Mouse (Mus musculus) midbrain, embryonic 10.5 days (tissue): ENCODE measurements around the gene Cstad. TPM values are rescaled to one million over a fixed set of nuclear protein-coding genes. Genes with fewer than 3 reads are reported as not detected.

ENCODE experiments used
- DNase-seq: peaks from one replicate; pipeline ENCODE4 v3.0.0-alpha.2; 2017; ENCODE audit warnings: low spot score
- H3K27ac ChIP-seq: fragments of 300-500 bp; sonication (generic); replicated peaks from 2 replicates; pipeline ENCODE4 v1.5.1; 2016; ENCODE audit warnings: mild to moderate bottlenecking
- H3K27me3 ChIP-seq: fragments of 300-500 bp; sonication (generic); 2 replicates; pipeline ENCODE4 v1.6.1; 2016; ENCODE audit warnings: low read depth, mild to moderate bottlenecking; ENCODE audit not compliant: poor library complexity, severe bottlenecking
- H3K36me3 ChIP-seq: fragments of 300-500 bp; sonication (generic); 2 replicates; pipeline ENCODE4 v1.6.1; 2016; ENCODE audit warnings: mild to moderate bottlenecking, moderate library complexity
- H3K4me1 ChIP-seq: fragments of 300-500 bp; sonication (generic); 2 replicates; pipeline ENCODE4 v1.6.1; 2016
- H3K4me3 ChIP-seq: fragments of 300-500 bp; sonication (generic); 2 replicates; pipeline ENCODE4 v1.5.1; 2016; ENCODE audit warnings: mild to moderate bottlenecking, moderate library complexity
- H3K9me3 ChIP-seq: fragments of 300-500 bp; sonication (generic); replicated peaks from 2 replicates; pipeline ENCODE4 v1.6.1; 2016; ENCODE audit warnings: mild to moderate bottlenecking
- WGBS: fragments of 180-500 bp; shearing (Covaris S2); methylation state at CpG from one replicate; pipeline ENCODE4 v1.1.7; 2016; 5-methylcytosine and 5-hydroxymethylcytosine counted together
- polyA plus RNA-seq: library from polyadenylated mRNA; unstranded; fragments of >200 nt; fragmentation: Nextera tagmentation; extraction: Ambion mirVana; gene quantifications from 2 replicates; pipeline ENCODE4 v1.2.1, GENCODE M21; 2016

Cstad gene
- polyA plus RNA-seq, 1 experiment from 2014 or later = 0.20 TPM

DNA sequence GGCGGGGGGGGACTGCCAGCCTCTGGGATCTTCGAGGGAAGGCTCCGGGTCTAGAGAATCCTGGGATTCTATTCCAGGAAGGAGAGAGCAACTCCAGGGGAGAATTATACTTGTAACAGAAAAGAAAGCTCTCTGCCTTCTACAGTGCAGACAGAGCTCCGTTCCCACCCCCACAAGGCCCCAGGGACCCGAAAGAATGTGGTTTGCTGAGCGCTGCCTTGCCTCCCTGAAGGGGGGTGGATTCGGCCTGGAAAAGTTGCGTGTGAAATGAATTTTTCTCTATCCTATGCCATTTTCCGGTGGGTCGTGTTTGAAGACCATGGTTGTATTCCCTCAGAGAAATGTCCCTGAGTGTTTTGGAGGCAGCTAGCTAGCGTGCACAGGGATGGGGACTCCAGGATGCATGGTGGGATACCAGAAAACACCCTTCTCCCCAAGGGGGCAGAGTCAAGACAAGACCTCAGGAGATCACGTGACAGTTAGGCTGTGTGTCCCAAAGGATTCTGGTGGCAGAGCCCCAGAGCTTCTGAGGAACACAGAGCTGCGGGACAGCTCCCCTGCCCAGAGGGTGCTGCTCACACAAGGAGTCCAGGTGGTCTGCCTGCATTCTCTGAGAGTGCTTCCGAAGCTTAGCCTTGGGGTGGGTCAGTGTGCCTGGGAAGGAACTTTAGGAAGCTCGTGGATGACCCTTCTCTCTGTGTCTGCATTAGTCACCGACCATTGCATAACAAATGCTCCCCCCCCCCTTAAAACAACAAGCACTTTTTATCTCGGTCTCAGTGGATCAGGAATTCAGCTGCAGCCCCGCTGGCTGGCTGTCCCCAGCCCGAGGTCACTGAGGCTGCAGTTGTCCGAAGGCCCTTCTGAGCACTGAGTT lies 6.4 kb downstream of the Cstad start:
- no peaks in the 10 kb centered on the region for H3K9me3 ChIP-seq
- DNase-seq = no peak
- no peak overlapping the region for H3K4me3 ChIP-seq
- peak overlapping the region; percentile 76 for H3K27ac ChIP-seq
- peaks cover 60% of the 10 kb centered on the region for H3K4me1 ChIP-seq
- no peaks in the 10 kb centered on the region for H3K36me3 ChIP-seq
- H3K27me3 ChIP-seq = peaks cover 38% of the 10 kb centered on the region
- WGBS = 15% methylated on average over 20 of the region's 20 CpGs

DNA sequence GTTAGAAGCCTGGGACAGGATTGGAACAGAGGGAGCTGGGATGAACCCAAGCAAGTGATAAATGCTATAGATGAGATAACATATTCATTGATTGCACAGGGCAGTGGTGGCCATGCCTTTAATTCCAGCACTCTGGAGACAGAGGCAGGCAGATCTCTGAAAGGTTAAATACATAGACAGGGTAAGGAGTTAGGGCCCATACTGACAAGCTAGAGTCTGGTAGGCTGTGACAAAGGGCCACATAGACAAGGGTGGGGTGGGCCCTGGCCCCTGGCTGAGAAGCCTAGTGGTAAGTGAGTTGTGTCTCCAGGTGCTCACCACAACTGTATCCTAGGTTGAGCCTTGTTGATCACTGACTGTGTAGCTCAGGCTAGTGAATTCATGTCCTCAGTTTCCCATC lies 7.6 kb downstream of the Cstad start:
- no peaks in the 10 kb centered on the region for H3K9me3 ChIP-seq
- no peak for DNase-seq
- H3K4me3 ChIP-seq = no peak overlapping the region
- peaks cover 51% of the 10 kb centered on the region for H3K27me3 ChIP-seq
- H3K36me3 ChIP-seq = no peaks in the 10 kb centered on the region
- H3K27ac ChIP-seq = no peak overlapping the region
- peaks cover 72% of the 10 kb centered on the region for H3K4me1 ChIP-seq

DNA sequence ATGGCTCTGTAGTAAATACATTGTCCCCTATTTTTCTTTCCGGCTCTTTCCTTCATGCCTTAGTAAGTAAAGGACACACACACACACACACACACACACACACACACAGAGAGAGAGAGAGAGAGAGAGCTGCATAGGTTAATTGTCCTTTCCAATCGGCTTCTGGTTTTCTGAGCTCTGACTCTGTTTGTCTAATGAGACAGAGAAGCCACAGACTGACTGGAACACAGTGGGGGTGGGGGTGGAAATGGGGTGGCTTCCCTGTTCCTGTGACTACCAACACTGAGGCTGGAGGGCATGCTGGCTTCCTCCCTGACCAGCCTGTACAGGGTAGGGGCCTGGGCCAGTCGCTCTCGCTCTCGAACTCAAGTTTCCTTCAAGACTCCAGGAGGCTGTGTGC lies 8.9 kb downstream of the Cstad start:
- peaks cover 78% of the 10 kb centered on the region for H3K4me1 ChIP-seq
- no peaks in the 10 kb centered on the region for H3K36me3 ChIP-seq
- peak overlapping the region; percentile 87 for H3K27ac ChIP-seq
- peaks cover 53% of the 10 kb centered on the region for H3K27me3 ChIP-seq
- H3K4me3 ChIP-seq = no peak overlapping the region
- DNase-seq = no peak
- WGBS = 74% methylated on average over 5 of the region's 5 CpGs
- no peaks in the 10 kb centered on the region for H3K9me3 ChIP-seq

DNA sequence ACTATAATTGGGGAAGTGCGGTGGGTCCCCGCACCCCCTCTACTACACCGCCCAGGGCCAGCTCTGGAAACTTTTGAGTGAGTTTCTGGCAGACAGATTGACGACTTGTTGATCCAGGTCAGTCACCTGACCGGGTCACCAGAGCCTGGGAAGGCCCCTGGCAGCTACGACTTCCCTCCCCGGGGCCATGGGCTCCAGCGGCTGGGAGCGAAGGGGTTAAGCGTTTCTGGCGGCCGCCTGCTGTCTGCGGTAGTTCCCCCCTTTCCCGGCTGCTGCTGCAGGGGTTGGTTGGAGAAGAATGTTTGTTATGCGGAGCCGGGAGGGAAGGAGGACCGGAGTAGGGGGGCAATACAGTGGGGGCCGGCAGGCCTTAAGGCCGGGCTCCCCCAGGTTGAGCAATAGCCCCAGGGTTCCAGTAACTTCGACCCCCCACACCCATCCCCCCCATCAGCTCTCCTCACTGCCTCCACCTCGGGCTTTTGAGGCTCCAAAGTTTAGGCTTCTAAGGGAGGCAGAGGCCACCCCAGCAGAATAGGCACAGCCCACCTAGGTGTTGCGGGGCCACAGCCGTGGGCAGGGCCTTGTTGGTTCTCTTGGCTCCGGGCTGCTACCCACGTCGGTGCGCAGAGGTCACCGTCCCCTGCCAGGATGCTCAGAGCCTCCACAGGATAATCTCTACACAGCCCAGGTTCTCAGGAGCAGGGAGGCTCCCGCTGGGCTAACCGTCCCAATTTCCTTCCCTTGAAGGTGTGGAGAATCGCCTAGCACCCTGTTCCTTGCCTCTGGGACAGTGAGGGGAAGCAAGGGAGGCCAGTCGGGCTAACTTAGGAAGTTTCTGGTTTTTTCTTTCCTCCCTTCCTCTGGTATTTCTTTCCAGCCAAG lies 10.3 kb downstream of the Cstad start:
- Histone ChIP-seq H3K4me3 (peak overlapping the region; percentile 44), H3K4me1 (peaks cover 81% of the 10 kb centered on the region), H3K27me3 (peaks cover 53% of the 10 kb centered on the region), H3K36me3 (no peaks in the 10 kb centered on the region), H3K9me3 (no peaks in the 10 kb centered on the region), H3K27ac (peak overlapping the region; percentile 87)
- peak; percentile 76 for DNase-seq
- 1% methylated on average over 32 of the region's 32 CpGs for WGBS

DNA sequence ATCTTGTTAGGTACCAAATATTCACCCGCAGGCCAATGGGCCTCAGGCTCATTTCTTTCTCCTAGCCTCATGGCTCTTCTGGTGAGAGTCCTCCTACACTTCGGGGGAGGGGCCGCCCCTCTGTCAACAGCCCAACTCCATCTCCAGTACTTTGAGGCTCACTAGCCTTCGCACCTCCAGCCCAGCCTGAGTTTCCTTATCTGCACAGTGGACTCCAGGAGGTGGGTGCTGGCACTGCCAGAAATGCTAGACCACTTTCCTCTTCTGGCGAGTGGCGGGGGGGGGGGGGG lies 10.9 kb downstream of the Cstad start:
- Histone ChIP-seq H3K4me3 (peak overlapping the region; percentile 44; the same call in 1 of the 2 replicates), H3K9me3 (no peaks in the 10 kb centered on the region), H3K36me3 (no peaks in the 10 kb centered on the region), H3K27ac (peak overlapping the region; percentile 87), H3K27me3 (peaks cover 53% of the 10 kb centered on the region), H3K4me1 (peaks cover 75% of the 10 kb centered on the region)
- WGBS = 22% methylated on average over 5 of the region's 6 CpGs
- no peak for DNase-seq

DNA sequence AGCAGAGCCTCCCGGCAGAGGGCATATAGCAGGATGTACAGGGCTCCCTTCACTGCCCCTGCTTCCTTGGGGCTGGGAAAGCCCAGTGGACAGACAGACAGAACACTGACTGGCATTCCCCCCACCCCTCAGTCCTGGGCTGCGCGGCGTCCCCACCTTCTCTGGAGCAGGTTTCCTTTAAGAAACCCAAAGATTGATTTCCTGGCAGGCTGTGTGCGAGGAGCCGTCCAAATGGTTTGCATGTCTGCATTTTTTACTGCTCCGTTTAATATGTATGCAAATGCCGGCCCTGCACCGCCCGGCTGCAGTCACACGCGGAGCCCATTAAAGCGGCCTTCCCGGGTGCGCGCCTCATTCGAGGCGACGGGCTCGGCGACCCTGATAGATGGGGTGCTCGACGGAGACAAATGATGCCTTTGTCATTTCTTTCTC lies 11.8 kb downstream of the Cstad start:
- H3K27me3 ChIP-seq = peaks cover 48% of the 10 kb centered on the region
- no peak for DNase-seq
- H3K36me3 ChIP-seq = no peaks in the 10 kb centered on the region
- peaks cover 66% of the 10 kb centered on the region for H3K4me1 ChIP-seq
- peak overlapping the region; percentile 20; the same call in 1 of the 2 replicates for H3K4me3 ChIP-seq
- H3K9me3 ChIP-seq = no peaks in the 10 kb centered on the region
- WGBS = 25% methylated on average over 23 of the region's 23 CpGs
- peak overlapping the region; percentile 87 for H3K27ac ChIP-seq

DNA sequence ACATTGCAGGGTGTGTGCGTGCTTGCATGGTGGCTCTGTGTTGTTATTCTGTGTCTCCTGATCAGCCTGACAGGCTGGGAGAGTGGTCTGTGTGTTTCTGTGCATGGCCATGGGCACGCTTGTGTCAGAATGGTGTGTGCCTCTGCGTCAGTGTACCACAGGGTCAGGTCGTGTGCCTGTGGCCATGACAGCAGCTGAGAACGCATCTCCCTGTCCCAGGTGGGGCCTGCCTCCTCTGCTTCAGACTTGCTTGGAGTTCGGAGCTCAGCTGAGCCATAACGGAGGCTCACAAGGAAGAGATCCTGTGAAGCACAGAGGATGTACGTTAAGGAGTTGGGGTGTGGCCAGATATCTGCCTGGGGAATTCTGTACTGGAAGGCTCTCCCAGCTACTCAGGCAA lies 13.1 kb downstream of the Cstad start:
- H3K27me3 ChIP-seq = peaks cover 41% of the 10 kb centered on the region
- no peaks in the 10 kb centered on the region for H3K36me3 ChIP-seq
- no peaks in the 10 kb centered on the region for H3K9me3 ChIP-seq
- H3K27ac ChIP-seq = no peak overlapping the region
- no peak for DNase-seq
- no peak overlapping the region for H3K4me3 ChIP-seq
- peaks cover 62% of the 10 kb centered on the region for H3K4me1 ChIP-seq
- 83% methylated on average over 8 of the region's 8 CpGs for WGBS

DNA sequence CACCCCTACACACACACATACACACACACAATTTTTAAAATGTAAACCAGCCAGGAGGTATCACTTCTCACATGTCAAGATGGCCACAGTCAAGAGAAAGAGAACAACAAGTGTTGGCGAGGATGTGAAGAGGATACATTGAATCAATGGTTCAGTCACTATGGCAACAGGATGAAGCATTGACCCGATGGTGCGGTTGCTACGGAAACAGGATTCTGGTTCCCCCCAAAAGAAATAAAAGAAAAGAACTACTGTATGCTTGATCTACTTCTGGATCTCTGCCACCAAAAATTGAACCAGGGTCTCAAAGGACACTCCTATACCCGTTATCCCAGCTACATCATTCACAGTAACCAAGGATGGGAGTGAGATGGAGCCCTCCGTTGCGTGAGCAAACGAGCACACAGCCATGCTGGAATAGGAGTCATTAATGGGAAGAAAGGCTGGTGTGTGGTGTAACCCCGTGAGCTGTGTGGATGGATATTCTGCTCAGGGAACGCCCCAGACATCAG lies 13.9 kb downstream of the Cstad start:
- peaks cover 62% of the 10 kb centered on the region for H3K4me1 ChIP-seq
- peak overlapping the region; percentile 58 for H3K27ac ChIP-seq
- WGBS = 83% methylated on average over 10 of the region's 10 CpGs

DNA sequence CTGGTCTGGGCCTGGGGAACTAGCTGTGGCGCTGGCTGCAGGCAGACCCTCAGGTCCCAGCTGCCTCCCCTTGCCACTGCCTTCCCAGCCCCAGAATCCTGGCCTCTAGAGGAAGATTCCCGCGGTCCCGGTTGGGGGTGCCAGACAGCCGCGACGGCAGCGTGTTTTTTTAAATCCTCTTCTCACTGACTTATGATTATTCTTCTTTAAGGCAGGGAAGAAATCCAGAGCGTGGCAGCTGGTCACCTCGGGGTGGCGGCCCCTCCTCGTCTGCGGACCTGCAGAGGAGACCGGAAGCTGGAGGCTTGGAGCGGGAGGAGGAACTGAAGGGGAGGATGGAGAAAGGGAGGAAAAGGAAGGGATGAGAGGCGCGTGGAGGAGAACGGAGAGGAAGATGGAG lies 18.7 kb downstream of the Cstad start:
- no peaks in the 10 kb centered on the region for H3K36me3 ChIP-seq
- peak; percentile 78 for DNase-seq
- H3K4me3 ChIP-seq = peak overlapping the region; percentile 40
- H3K27me3 ChIP-seq = no peaks in the 10 kb centered on the region
- WGBS = under 1% methylated on average over 18 of the region's 18 CpGs
- no peaks in the 10 kb centered on the region for H3K9me3 ChIP-seq
- H3K4me1 ChIP-seq = peaks cover 49% of the 10 kb centered on the region
- H3K27ac ChIP-seq = peak overlapping the region; percentile 92

More for the DNA sequence above, 13.9 kb downstream of the Cstad start:
- H3K4me3 ChIP-seq = no peak overlapping the region
- no peaks in the 10 kb centered on the region for H3K36me3 ChIP-seq
- no peaks in the 10 kb centered on the region for H3K9me3 ChIP-seq
- H3K27me3 ChIP-seq = peaks cover 33% of the 10 kb centered on the region
- DNase-seq = no peak

DNA sequence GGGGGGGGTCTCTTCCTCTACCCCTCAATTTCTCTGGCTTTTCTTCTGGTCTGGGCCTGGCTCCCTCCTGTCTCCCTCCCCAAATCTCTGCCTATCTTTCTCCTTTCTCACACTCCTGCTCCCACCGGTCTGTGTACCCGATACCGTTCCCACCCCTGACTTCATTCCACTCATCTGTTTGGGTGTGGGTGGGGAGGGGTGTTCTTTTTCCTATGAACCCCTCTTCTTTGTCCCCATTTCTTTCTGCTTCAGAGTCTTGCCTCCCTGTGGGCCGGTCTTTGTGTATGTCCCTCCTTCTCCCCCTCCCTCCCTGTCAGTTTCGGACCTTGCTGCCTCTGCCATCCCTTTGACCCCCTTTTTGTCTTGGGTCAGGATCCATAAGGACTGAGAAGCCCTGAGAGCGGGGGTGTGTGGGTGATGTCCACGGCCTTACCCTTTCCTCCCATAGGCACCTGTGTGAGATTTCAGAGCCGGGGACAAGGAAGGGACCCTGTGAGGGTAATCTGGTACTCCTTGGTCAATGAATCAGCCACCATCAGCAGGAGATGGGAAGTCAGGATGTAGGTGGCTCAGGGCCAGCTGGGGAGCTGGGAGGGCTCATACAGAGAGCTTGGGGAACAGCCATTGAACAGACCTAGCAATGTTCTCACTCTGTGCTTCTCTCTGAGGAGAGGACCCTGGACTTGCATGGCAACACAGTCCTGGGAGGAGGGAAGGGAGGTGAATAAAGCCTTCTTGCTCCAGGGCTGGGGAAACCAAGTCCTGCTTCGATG lies 19.5 kb downstream of the Cstad start:
- Histone ChIP-seq H3K27ac (peak overlapping the region; percentile 92), H3K4me1 (peaks cover 43% of the 10 kb centered on the region), H3K9me3 (peaks cover under 1% of the 10 kb centered on the region; the same call in 1 of the 2 replicates), H3K4me3 (peak overlapping the region; percentile 40), H3K27me3 (no peaks in the 10 kb centered on the region), H3K36me3 (no peaks in the 10 kb centered on the region)
- DNase-seq = no peak
- WGBS = 21% methylated on average over 9 of the region's 9 CpGs

DNA sequence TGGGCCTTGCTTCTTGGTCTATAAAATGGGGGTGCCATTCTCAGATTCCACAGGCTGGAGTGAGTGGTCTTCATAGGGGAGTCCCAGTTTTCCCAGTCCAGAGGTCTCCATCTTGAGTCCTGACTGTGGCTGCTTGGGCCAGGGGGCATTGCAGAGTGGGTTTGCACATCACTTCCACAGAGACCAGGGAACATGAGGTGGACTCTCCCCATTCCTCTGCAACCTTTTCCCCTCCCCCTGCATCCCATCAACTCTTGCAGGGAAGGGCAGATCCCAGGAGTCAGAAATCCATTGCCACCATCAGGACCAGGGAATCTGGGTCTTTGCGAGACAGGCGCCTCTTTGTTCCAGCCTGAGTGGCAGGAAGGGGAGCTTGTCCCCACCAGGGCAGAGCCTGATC lies 21.0 kb downstream of the Cstad start:
- Histone ChIP-seq H3K4me1 (peaks cover 43% of the 10 kb centered on the region), H3K4me3 (no peak overlapping the region), H3K36me3 (no peaks in the 10 kb centered on the region), H3K9me3 (peaks cover 4% of the 10 kb centered on the region; the same call in 1 of the 2 replicates), H3K27me3 (no peaks in the 10 kb centered on the region), H3K27ac (peak overlapping the region; percentile 92)
- 77% methylated on average over 2 of the region's 2 CpGs for whole genome bisulfite sequencing
- no peak for DNase-seq

DNA sequence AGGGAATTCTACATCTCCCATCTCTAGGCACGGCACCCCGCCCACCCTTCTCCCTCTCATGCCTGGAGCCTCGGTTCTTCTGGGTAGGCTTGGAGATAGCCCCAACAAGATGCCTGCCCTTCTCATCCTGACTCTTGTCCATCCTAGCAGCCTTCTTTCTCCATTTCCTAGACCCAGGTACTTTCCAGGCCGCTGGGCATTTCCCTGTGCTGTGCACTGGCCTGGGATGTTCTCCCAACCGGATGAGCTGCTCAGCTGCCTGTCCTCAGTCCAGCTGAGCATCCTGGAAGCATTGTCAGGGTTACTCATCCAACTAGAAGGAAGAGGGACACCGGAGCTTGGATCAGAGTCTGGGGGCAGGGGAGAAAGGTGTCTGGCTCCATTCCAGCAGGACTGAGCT lies 21.6 kb downstream of the Cstad start:
- H3K4me3 ChIP-seq = no peak overlapping the region
- H3K9me3 ChIP-seq = peaks cover 4% of the 10 kb centered on the region; the same call in 1 of the 2 replicates
- H3K27ac ChIP-seq = peak overlapping the region; percentile 92; the same call in 1 of the 2 replicates
- no peaks in the 10 kb centered on the region for H3K36me3 ChIP-seq
- 80% methylated on average over 6 of the region's 6 CpGs for WGBS
- H3K27me3 ChIP-seq = no peaks in the 10 kb centered on the region
- H3K4me1 ChIP-seq = peaks cover 43% of the 10 kb centered on the region
- no peak for DNase-seq
